In genomic region chr7:120634711-120635361, GRCm38 (mm10) we compare ENCODE assay signal across 7 mouse cellular contexts. TPM values are rescaled to one million over a fixed set of nuclear protein-coding genes. Genes with fewer than 3 reads are reported as not detected.
A peak's percentile ranks its signal among the peaks of the same experiment; 100 is the strongest.
DNase-seq lines count a peak whose midpoint lies in the region; ATAC-seq and TF ChIP-seq lines count a peak whose summit lies in the region.

Gene Uqcrc2 (plus strand): TSS chr7:120635176.

- H3K4me2 ChIP-seq in embryonic facial prominence, embryonic 12.5 days (replicated peaks), result peak within 1 kb of the TSS; percentile 71
- peak within 1 kb of the TSS; percentile 90 for H3K4me2 ChIP-seq in limb, embryonic 12.5 days
- H3K4me2 ChIP-seq in midbrain, embryonic 15.5 days, result peak within 1 kb of the TSS; percentile 77

- DNase-seq in adrenal gland, postnatal 25 days, result peak; percentile 89
- peak; percentile 89 to 90 for DNase-seq in heart, adult 18-20 months
- peak; percentile 91 for DNase-seq in kidney, adult 2 months
- peak; percentile 70 to 82 for DNase-seq in spleen, adult 2 months (ENCODE audit: low read depth in 1 of 2, low spot score in 2 of 2)

- WGBS in embryonic facial prominence, embryonic 12.5 days, result under 1% methylated on average over 45 of the region's 45 CpGs
- under 1% methylated on average over 45 of the region's 45 CpGs for WGBS in kidney, adult 2 months
- WGBS in limb, embryonic 12.5 days, result under 1% methylated on average over 45 of the region's 45 CpGs
- WGBS in midbrain, embryonic 15.5 days, result under 1% methylated on average over 45 of the region's 45 CpGs
- WGBS in spleen, adult 2 months, result under 1% methylated on average over 45 of the region's 45 CpGs

- H3K36me3 ChIP-seq in embryonic facial prominence, embryonic 12.5 days, result peaks cover 20% of the 10 kb centered on the region
- H3K36me3 ChIP-seq in kidney, adult 2 months (ENCODE audit: control insufficient read depth, insufficient read depth, low read length), result peaks cover 1% of the 10 kb centered on the region
- peaks cover 24% of the 10 kb centered on the region for H3K36me3 ChIP-seq in limb, embryonic 12.5 days
- H3K36me3 ChIP-seq in midbrain, embryonic 15.5 days (replicated peaks), result peaks cover 12% of the 10 kb centered on the region; the same call in 1 of the 2 replicates
- peaks cover 11% of the 10 kb centered on the region for H3K36me3 ChIP-seq in spleen, adult 2 months (ENCODE audit: control insufficient read depth, insufficient read depth, low read length)

- TF ChIP-seq CTCF in kidney, adult 2 months (conservative IDR thresholded peaks at IDR 0.05; ENCODE audit: insufficient read depth, insufficient read length, low read depth, low read length), result peak; percentile 53
- TF ChIP-seq CTCF in spleen, adult 2 months (IDR thresholded peaks at IDR 0.05; ENCODE audit: extremely low read depth, insufficient read depth, insufficient read length, insufficient replicate concordance), result peak; percentile 49; the same call in 1 of the 2 replicates

- ATAC-seq in embryonic facial prominence, embryonic 12.5 days (ENCODE audit: insufficient number of reproducible peaks, insufficient read depth, low FRiP score, low TSS enrichment), result peak; percentile 99
- ATAC-seq in limb, embryonic 12.5 days (ENCODE audit: insufficient number of reproducible peaks, insufficient read depth, low FRiP score, low TSS enrichment, low read depth), result peak; percentile 100
- peak; percentile 99 for ATAC-seq in midbrain, embryonic 15.5 days (replicated peaks)

- peaks cover 12% of the 10 kb centered on the region for H3K4me1 ChIP-seq in embryonic facial prominence, embryonic 12.5 days
- no peaks in the 10 kb centered on the region for H3K4me1 ChIP-seq in kidney, adult 2 months (ENCODE audit: control insufficient read depth, insufficient read depth, low read length)
- peaks cover 18% of the 10 kb centered on the region for H3K4me1 ChIP-seq in limb, embryonic 12.5 days (replicated peaks)
- peaks cover 23% of the 10 kb centered on the region for H3K4me1 ChIP-seq in midbrain, embryonic 15.5 days
- H3K4me1 ChIP-seq in spleen, adult 2 months (ENCODE audit: control insufficient read depth, insufficient read depth, insufficient read length), result 0 out of 2 replicates have a peak, but pooled peaks cover 2% of the 10 kb centered on the region

- H3K9ac ChIP-seq in embryonic facial prominence, embryonic 12.5 days, result peak within 1 kb of the TSS; percentile 91
- H3K9ac ChIP-seq in limb, embryonic 12.5 days (replicated peaks), result peak within 1 kb of the TSS; percentile 88
- peak within 1 kb of the TSS; percentile 96 for H3K9ac ChIP-seq in midbrain, embryonic 15.5 days

- H3K9me3 ChIP-seq in embryonic facial prominence, embryonic 12.5 days, result no peaks in the 10 kb centered on the region
- no peaks in the 10 kb centered on the region for H3K9me3 ChIP-seq in limb, embryonic 12.5 days
- no peaks in the 10 kb centered on the region for H3K9me3 ChIP-seq in midbrain, embryonic 15.5 days

- peak; percentile 85 for TF ChIP-seq POLR2A in kidney, adult 2 months (IDR thresholded peaks at IDR 0.05; ENCODE audit: low read depth, low read length)
- TF ChIP-seq POLR2A in spleen, adult 2 months (IDR thresholded peaks at IDR 0.05; ENCODE audit: low read depth, low read length), result peak; percentile 17; the same call in 1 of the 2 replicates

- H3K4me3 ChIP-seq in embryonic facial prominence, embryonic 12.5 days, result peak within 1 kb of the TSS; percentile 98
- H3K4me3 ChIP-seq in kidney, adult 2 months (ENCODE audit: insufficient read depth, low read depth, low read length), result peak within 1 kb of the TSS; percentile 75
- H3K4me3 ChIP-seq in limb, embryonic 12.5 days (replicated peaks), result peak within 1 kb of the TSS; percentile 73
- peak within 1 kb of the TSS; percentile 88 for H3K4me3 ChIP-seq in midbrain, embryonic 15.5 days
- H3K4me3 ChIP-seq in spleen, adult 2 months (ENCODE audit: extremely low read depth, insufficient read depth, insufficient read length), result peak within 1 kb of the TSS; percentile 88

- no peaks in the 10 kb centered on the region for H3K27me3 ChIP-seq in embryonic facial prominence, embryonic 12.5 days
- no peaks in the 10 kb centered on the region for H3K27me3 ChIP-seq in kidney, adult 2 months (replicated peaks; ENCODE audit: control insufficient read depth, insufficient read depth, low read length)
- H3K27me3 ChIP-seq in limb, embryonic 12.5 days, result no peaks in the 10 kb centered on the region
- H3K27me3 ChIP-seq in midbrain, embryonic 15.5 days (replicated peaks), result no peaks in the 10 kb centered on the region
- no peaks in the 10 kb centered on the region for H3K27me3 ChIP-seq in spleen, adult 2 months (ENCODE audit: control insufficient read depth, insufficient read depth, low read length)

- peak within 1 kb of the TSS; percentile 96 for H3K27ac ChIP-seq in embryonic facial prominence, embryonic 12.5 days
- H3K27ac ChIP-seq in kidney, adult 2 months (ENCODE audit: insufficient read depth, low read depth, low read length), result peak within 1 kb of the TSS; percentile 89
- peak within 1 kb of the TSS; percentile 95 for H3K27ac ChIP-seq in limb, embryonic 12.5 days
- H3K27ac ChIP-seq in midbrain, embryonic 15.5 days, result peak within 1 kb of the TSS; percentile 89
- H3K27ac ChIP-seq in spleen, adult 2 months (ENCODE audit: insufficient read depth, low read length), result peak within 1 kb of the TSS; percentile 79

RNA-seq across cellular contexts. Expression of gene Uqcrc2, which starts in this region (rescaled TPM):
- total RNA-seq in adrenal gland, postnatal 25 days (2021), result 319 and 341 TPM in 2 replicates
- 166 and 177 TPM in 2 replicates for polyA plus RNA-seq in embryonic facial prominence, embryonic 12.5 days (2016; fragmentation: Nextera tagmentation; extraction: Ambion mirVana)
- total RNA-seq in heart, adult 18-20 months (2021), result 1,000 to 10,000 TPM; 1,098 to 1,209 TPM
- polyA plus RNA-seq in kidney, adult 2 months (2012; rRNA removed), result 228 and 275 TPM in 2 replicates
- polyA plus RNA-seq in limb, embryonic 12.5 days (2016; fragmentation: Nextera tagmentation; extraction: Ambion mirVana), result 181 and 186 TPM in 2 replicates
- polyA plus RNA-seq in midbrain, embryonic 15.5 days (2015; fragmentation: Nextera tagmentation; extraction: Ambion mirVana), result 204 and 212 TPM in 2 replicates
- 20.7 and 21.4 TPM in 2 replicates for polyA plus RNA-seq in spleen, adult 2 months (2012; rRNA removed)

Comparison
In these comparisons a context has a peak if more than half of its experiments do, and no peak if none do; other contexts are left out.
1. Peak in every context shown above with its lines: DNase-seq, ATAC-seq, H3K4me3 ChIP-seq and H3K27ac ChIP-seq.